Mouse (Mus musculus) left cerebral cortex, adult 18-20 months (tissue): ENCODE data around the gene Fam83c. TPM values are rescaled to one million over a fixed set of nuclear protein-coding genes. Genes with fewer than 3 reads are reported as not detected.

Experiments used
- DNase-seq, 2 experiments: peaks; one replicate each; pipeline ENCODE4 v3.0.0; 2021 to 2022; ENCODE audit warnings: low spot score in 2 of 2, mixed read lengths in 1 of 2
- total RNA-seq, 2 experiments: library from RNA; stranded (reverse); gene quantifications; 2 replicates each; pipeline ENCODE4 v1.2.3; 2021

Fam83c gene
- total RNA-seq, 2 experiments from 2014 or later: not detected

- no peak for DNase-seq
Measured at GRCm38 (mm10) chr2:155798613-155799012, 36.0 kb downstream of the Fam83c start.

- no peak for DNase-seq
Measured at GRCm38 (mm10) chr2:155794674-155795445, 39.8 kb downstream of the Fam83c start.

GRCm38 (mm10) chr2:155792899-155793298 is 41.8 kb downstream of the Fam83c start:
- no peak for DNase-seq

- DNase-seq: no peak
Measured at GRCm38 (mm10) chr2:155787949-155788931, 46.4 kb downstream of the Fam83c start.

GRCm38 (mm10) chr2:155786905-155787304 is 47.7 kb downstream of the Fam83c start:
- DNase-seq: no peak

GRCm38 (mm10) chr2:155784534-155784933 is 50.1 kb downstream of the Fam83c start:
- peak; percentile 66 to 80 for DNase-seq

GRCm38 (mm10) chr2:155779506-155779905 is 55.1 kb downstream of the Fam83c start:
- no peak for DNase-seq

GRCm38 (mm10) chr2:155779066-155779465 is 55.6 kb downstream of the Fam83c start:
- no peak for DNase-seq

- no peak for DNase-seq
Measured at GRCm38 (mm10) chr2:155778004-155778403, 56.6 kb downstream of the Fam83c start.

GRCm38 (mm10) chr2:155777688-155777985 is 57.0 kb downstream of the Fam83c start:
- DNase-seq: no peak

Other genes with a start within 250 kb of the Fam83c start
- 10 to 100 TPM; 13.1 to 14.0 TPM for gene Gss, start 242.0 kb downstream of the Fam83c start, total RNA-seq
- 1 to 10 TPM; 5.0 to 6.7 TPM for gene Myh7b, start 223.6 kb downstream of the Fam83c start, total RNA-seq
- gene Trpc4ap, start 142.5 kb downstream of the Fam83c start, total RNA-seq: 100 to 1,000 TPM; 142 to 144 TPM
- gene Edem2, start 105.4 kb downstream of the Fam83c start, total RNA-seq: 10 to 100 TPM; 18.2 to 19.9 TPM
- gene Gm17581, start 99.0 kb downstream of the Fam83c start, total RNA-seq: not detected
- gene Procr, start 83.7 kb downstream of the Fam83c start, total RNA-seq: 1 to 10 TPM; 1.6 to 2.0 TPM
- 10 to 100 TPM; 34.3 to 35.6 TPM for gene Mmp24, start 59.5 kb downstream of the Fam83c start, total RNA-seq
- 10 to 100 TPM; 58.7 to 58.9 TPM for gene BC029722, start 15.4 kb downstream of the Fam83c start, total RNA-seq
- gene Eif6, start 7.9 kb downstream of the Fam83c start, total RNA-seq: 10 to 100 TPM; 73.3 to 82.5 TPM
- 10 to 100 TPM; 84.7 to 91.8 TPM for gene Uqcc1, start 95.5 kb upstream of the Fam83c start, total RNA-seq
- gene Gm15557, start 105.9 kb upstream of the Fam83c start, total RNA-seq: not detected
- gene Gdf5, start 110.5 kb upstream of the Fam83c start, total RNA-seq: under 1 TPM; 0.19 to 0.21 TPM
- 10 to 100 TPM; 18.2 to 19.5 TPM for gene Cep250, start 121.6 kb upstream of the Fam83c start, total RNA-seq
- gene 6430550D23Rik, start 173.1 kb upstream of the Fam83c start, total RNA-seq: 1 to 10 TPM in 1 of 2 experiments, under 1 TPM in 1; 0.74 to 1.4 TPM
- 100 to 1,000 TPM; 216 to 235 TPM for gene Ergic3, start 173.2 kb upstream of the Fam83c start, total RNA-seq
- not detected for gene Fer1l4, start 218.1 kb upstream of the Fam83c start, total RNA-seq
- 1 to 10 TPM; 4.2 to 4.4 TPM for gene Spag4, start 230.3 kb upstream of the Fam83c start, total RNA-seq